Mouse (Mus musculus) stomach, embryonic 14.5 days (tissue): ENCODE measurements at regions not wholly inside any gene's neighbourhood (a gene's known extent, or its start where the extent isn't known, plus 50 kb on each side); places are given as distances from the start of the nearest gene placed in this dataset.

ENCODE experiments used
- ATAC-seq: fragments of 200-750 bp; cut with Nextera tagmentation; 2 replicates; pipeline ENCODE4 v1.8.0; 2017; ENCODE audit warnings: low read depth, moderate TSS enrichment; ENCODE audit not compliant: insufficient number of reproducible peaks, insufficient read depth, low FRiP score
- H3K27ac ChIP-seq: fragments of 300-500 bp; sonication (generic); 2 replicates; pipeline ENCODE4 v1.5.1; 2014; ENCODE audit warnings: mild to moderate bottlenecking, low read length, moderate library complexity, mixed read lengths
- H3K27me3 ChIP-seq: fragments of 300-500 bp; sonication (generic); 2 replicates; pipeline ENCODE4 v1.6.1; 2014; ENCODE audit warnings: low read length, control low read depth, mixed read lengths; ENCODE audit not compliant: control insufficient read depth, insufficient read depth
- H3K36me3 ChIP-seq: fragments of 300-500 bp; sonication (generic); 2 replicates; pipeline ENCODE4 v1.6.1; 2014; ENCODE audit warnings: mild to moderate bottlenecking, control low read depth, low read length, moderate library complexity, mixed read lengths; ENCODE audit not compliant: control insufficient read depth, insufficient read depth
- H3K4me1 ChIP-seq: fragments of 300-500 bp; sonication (generic); 2 replicates; pipeline ENCODE4 v1.6.1; 2014; ENCODE audit warnings: low read length, control low read depth, mixed read lengths; ENCODE audit not compliant: control insufficient read depth, insufficient read depth
- H3K4me2 ChIP-seq: fragments of 300-500 bp; sonication (generic); replicated peaks from 2 replicates; pipeline ENCODE4 v1.6.1; 2014; ENCODE audit warnings: low read depth, low read length, control low read depth
- H3K4me3 ChIP-seq: fragments of 300-500 bp; sonication (generic); 2 replicates; pipeline ENCODE4 v1.5.1; 2014; ENCODE audit warnings: low read depth, low read length, control low read depth
- H3K9ac ChIP-seq: fragments of 300-500 bp; sonication (generic); replicated peaks from 2 replicates; pipeline ENCODE4 v1.6.1; 2014; ENCODE audit warnings: low read depth, mild to moderate bottlenecking, control low read depth, low read length, moderate library complexity, mixed read lengths
- H3K9me3 ChIP-seq: fragments of 300-500 bp; sonication (generic); 2 replicates; pipeline ENCODE4 v1.6.1; 2016; ENCODE audit warnings: low read depth, low read length, control low read depth; ENCODE audit not compliant: control insufficient read depth
- WGBS: fragments of 180-500 bp; shearing (Covaris S2); extraction: QIAGEN DNeasy Blood & Tissue Kit; methylation state at CpG from one replicate; pipeline ENCODE4 v1.1.7; 2014; 5-methylcytosine and 5-hydroxymethylcytosine counted together

DNA sequence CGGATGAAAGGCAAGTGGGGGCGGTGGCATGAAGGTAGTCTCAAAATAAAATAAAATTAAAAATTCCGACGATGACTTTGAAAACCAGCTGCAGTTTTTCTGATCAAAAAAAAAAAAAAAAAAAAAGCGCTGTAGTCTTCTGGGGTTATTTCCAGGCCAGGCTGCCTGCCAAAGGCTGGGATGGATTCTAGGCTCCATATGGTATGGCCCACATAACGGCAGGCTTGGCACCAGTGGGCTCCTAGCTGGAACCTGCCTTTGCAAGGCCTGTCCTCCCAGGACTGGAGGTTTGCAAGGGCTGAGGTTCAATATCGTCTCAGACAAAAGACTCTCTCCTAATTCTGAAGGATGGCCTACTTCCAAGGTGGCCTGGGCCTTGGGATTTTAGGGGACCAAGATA lies 280.6 kb upstream of the Tbx3 start:
- Histone ChIP-seq H3K27ac (peak overlapping the region; percentile 72; the same call in 1 of the 2 replicates), H3K4me1 (peaks cover 3% of the 10 kb centered on the region; the same call in 1 of the 2 replicates), H3K9me3 (no peaks in the 10 kb centered on the region), H3K4me3 (no peak overlapping the region), H3K27me3 (no peaks in the 10 kb centered on the region), H3K36me3 (no peaks in the 10 kb centered on the region), H3K4me2 (no peak overlapping the region), H3K9ac (no peak overlapping the region)
- ATAC-seq: no peak
- WGBS: 66% methylated on average over 7 of the region's 7 CpGs

GRCm38 (mm10) chr5:119398475-119398874 lies 272.0 kb upstream of the Tbx3 start:
- Histone ChIP-seq H3K36me3 (no peaks in the 10 kb centered on the region), H3K27me3 (no peaks in the 10 kb centered on the region), H3K4me2 (no peak overlapping the region), H3K4me1 (peaks cover 10% of the 10 kb centered on the region; the same call in 1 of the 2 replicates), H3K9ac (no peak overlapping the region), H3K27ac (no peak overlapping the region), H3K4me3 (no peak overlapping the region), H3K9me3 (no peaks in the 10 kb centered on the region)
- ATAC-seq: no peak
- WGBS: 69% methylated on average over 5 of the region's 5 CpGs

DNA sequence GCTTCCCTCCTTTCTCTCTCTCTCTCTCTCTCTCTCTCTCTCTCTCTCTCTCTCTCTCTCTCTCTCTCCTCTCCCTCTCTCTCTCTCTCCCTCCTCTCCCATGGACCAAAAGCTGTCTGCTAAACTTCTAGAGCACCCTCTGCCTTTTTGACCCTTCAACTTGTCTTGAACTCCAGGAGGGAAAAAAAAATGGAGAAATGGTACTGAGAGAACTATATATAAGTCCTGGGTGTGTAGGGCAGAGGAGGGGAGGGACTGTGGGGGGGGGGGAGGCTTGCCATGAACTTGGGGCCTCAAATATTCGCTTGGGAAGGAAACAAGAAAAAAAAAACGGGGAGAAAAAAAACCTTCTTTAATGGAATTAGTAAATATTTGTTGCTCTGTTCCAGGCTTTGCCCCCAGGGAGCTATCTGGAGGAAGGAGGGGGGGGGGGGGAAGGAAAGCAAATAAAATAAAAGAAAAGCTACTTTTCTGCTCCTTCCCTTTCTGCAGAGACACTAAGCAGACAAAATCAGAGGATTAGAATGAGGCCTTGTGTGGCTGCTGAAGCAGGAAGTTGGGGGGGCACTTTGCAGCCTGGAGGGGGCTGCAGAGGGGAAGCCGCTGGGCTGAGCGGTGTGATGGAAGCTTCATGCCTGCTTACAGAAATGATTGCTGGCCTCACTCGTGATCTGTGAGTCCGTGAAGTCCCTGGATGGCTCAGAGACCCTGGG lies 270.1 kb upstream of the Tbx3 start:
- H3K27me3 ChIP-seq: no peaks in the 10 kb centered on the region
- peak; percentile 82; the same call in 1 of the 2 replicates for ATAC-seq
- 0 out of 2 replicates have a peak overlapping the region, but pooled peaks have one; percentile 3 for H3K4me2 ChIP-seq
- H3K27ac ChIP-seq: peak overlapping the region; percentile 87
- H3K4me3 ChIP-seq: no peak overlapping the region
- 7% methylated on average over 6 of the region's 6 CpGs for WGBS
- H3K9ac ChIP-seq: no peak overlapping the region
- H3K4me1 ChIP-seq: peaks cover 10% of the 10 kb centered on the region; the same call in 1 of the 2 replicates
- no peaks in the 10 kb centered on the region for H3K9me3 ChIP-seq
- H3K36me3 ChIP-seq: no peaks in the 10 kb centered on the region

DNA sequence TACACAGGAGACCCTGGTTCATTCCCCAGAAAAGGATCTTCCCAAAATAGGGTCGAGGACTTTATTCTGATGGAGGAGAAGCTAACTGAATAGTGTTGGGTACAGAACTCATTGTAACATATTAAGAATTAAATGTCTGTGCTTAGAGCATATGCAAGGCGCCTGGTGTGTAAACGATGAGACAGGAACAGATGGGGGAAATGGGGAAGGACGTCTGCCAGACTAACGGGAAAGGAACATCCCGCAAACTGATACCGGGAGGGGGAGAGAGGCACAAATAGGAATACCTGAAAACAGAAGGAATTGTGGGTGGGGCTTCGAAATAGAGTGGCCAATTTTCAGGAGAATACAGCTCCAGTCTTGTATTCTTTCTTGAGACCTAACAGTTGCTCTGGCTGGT lies 268.6 kb upstream of the Tbx3 start:
- ATAC-seq: no peak

DNA sequence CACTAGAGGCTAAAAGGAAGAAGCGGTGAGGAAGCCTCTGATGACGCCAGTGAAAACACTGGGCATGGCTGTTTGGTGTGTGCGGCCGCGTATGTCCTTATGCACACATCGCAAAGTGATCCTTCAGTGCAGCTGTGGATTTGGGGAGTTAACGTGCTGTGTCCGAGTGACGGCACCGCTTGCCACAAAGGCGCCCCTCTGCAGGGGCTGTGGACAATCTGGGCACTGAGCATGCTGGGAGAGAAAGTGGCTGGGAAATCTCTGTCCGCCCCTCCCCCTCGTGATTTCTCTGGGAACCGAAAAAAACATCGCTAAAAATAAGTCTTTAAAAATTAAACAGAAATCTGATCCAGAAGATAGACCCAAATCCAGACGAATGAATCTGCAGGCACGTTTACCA lies 267.8 kb upstream of the Tbx3 start:
- Histone ChIP-seq H3K4me3 (no peak overlapping the region), H3K27ac (no peak overlapping the region), H3K4me1 (peaks cover 10% of the 10 kb centered on the region; the same call in 1 of the 2 replicates), H3K9ac (no peak overlapping the region), H3K27me3 (no peaks in the 10 kb centered on the region), H3K36me3 (no peaks in the 10 kb centered on the region), H3K4me2 (no peak overlapping the region), H3K9me3 (no peaks in the 10 kb centered on the region)
- WGBS: 74% methylated on average over 17 of the region's 17 CpGs
- ATAC-seq: no peak

More for the DNA sequence above, 268.6 kb upstream of the Tbx3 start:
- no peaks in the 10 kb centered on the region for H3K27me3 ChIP-seq
- WGBS: 69% methylated on average over 8 of the region's 8 CpGs
- no peaks in the 10 kb centered on the region for H3K36me3 ChIP-seq
- H3K4me1 ChIP-seq: peaks cover 10% of the 10 kb centered on the region; the same call in 1 of the 2 replicates
- H3K27ac ChIP-seq: peak overlapping the region; percentile 15; the same call in 1 of the 2 replicates
- H3K9me3 ChIP-seq: no peaks in the 10 kb centered on the region
- no peak overlapping the region for H3K9ac ChIP-seq
- no peak overlapping the region for H3K4me2 ChIP-seq
- no peak overlapping the region for H3K4me3 ChIP-seq

GRCm38 (mm10) chr5:119410966-119411365 lies 259.5 kb upstream of the Tbx3 start:
- Histone ChIP-seq H3K27me3 (no peaks in the 10 kb centered on the region), H3K27ac (no peak overlapping the region), H3K4me3 (no peak overlapping the region), H3K9ac (no peak overlapping the region), H3K9me3 (no peaks in the 10 kb centered on the region), H3K36me3 (no peaks in the 10 kb centered on the region), H3K4me1 (no peaks in the 10 kb centered on the region), H3K4me2 (no peak overlapping the region)
- no peak for ATAC-seq
- 50% methylated on average over 11 of the region's 11 CpGs for WGBS

DNA sequence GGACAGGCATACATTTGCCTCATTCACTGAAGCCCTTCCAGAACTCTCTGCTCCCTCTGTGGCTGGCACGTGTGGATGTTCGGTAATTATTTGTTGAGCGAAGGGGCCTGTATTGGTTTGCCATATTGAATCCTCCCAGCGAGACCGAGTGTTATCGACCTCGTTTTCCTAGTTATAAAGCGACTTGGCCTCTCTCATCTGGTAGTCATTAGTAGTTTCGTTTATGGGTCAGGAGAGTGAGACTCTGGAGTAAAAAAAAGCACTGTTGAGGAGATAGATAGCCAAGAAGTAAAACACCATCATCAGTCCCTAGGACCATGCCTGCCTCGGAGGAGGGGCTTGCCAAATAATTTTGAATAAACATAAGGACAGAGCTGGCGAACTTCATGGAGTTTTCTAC lies 254.6 kb upstream of the Tbx3 start:
- no peaks in the 10 kb centered on the region for H3K9me3 ChIP-seq
- H3K4me3 ChIP-seq: no peak overlapping the region
- H3K27ac ChIP-seq: no peak overlapping the region
- no peaks in the 10 kb centered on the region for H3K27me3 ChIP-seq
- no peak for ATAC-seq
- 83% methylated on average over 11 of the region's 11 CpGs for WGBS
- no peaks in the 10 kb centered on the region for H3K36me3 ChIP-seq
- H3K4me1 ChIP-seq: no peaks in the 10 kb centered on the region
- no peak overlapping the region for H3K9ac ChIP-seq
- no peak overlapping the region for H3K4me2 ChIP-seq

- no peaks in the 10 kb centered on the region for H3K27me3 ChIP-seq
- no peaks in the 10 kb centered on the region for H3K9me3 ChIP-seq
- no peaks in the 10 kb centered on the region for H3K4me1 ChIP-seq
- no peak for ATAC-seq
- 38% methylated on average over 5 of the region's 5 CpGs for WGBS
- no peak overlapping the region for H3K4me3 ChIP-seq
- no peaks in the 10 kb centered on the region for H3K36me3 ChIP-seq
- no peak overlapping the region for H3K9ac ChIP-seq
- no peak overlapping the region for H3K27ac ChIP-seq
- H3K4me2 ChIP-seq: no peak overlapping the region
Measured at GRCm38 (mm10) chr5:119418486-119418885, 252.0 kb upstream of the Tbx3 start.
